Mouse (Mus musculus): ENCODE measurements at regions not wholly inside any gene's neighbourhood (a gene's known extent, or its start where the extent isn't known, plus 50 kb on each side); places are given as distances from the start of the nearest gene placed in this dataset.

GRCm38 (mm10) chr9:120874416-120874976 is 54.5 kb upstream of the Ctnnb1 start:
- H3K9ac ChIP-seq (ENCODE audit: low read depth, poor library complexity, severe bottlenecking): no peak overlapping the region
- H3K4me3 ChIP-seq (ENCODE audit: low read depth, low read length): no peak overlapping the region
- TF ChIP-seq EP300 (IDR thresholded peaks at IDR 0.05; ENCODE audit: insufficient read depth, low read depth, low read length) (no peak), CTCF (IDR thresholded peaks at IDR 0.05; ENCODE audit: low read depth, low read length) (no peak), POLR2A (IDR thresholded peaks at IDR 0.05; ENCODE audit: insufficient read depth, low read length) (no peak)
- no peaks in the 10 kb centered on the region for H3K27me3 ChIP-seq (ENCODE audit: control insufficient read depth, insufficient read depth, low read length, poor library complexity, severe bottlenecking)
- H3K36me3 ChIP-seq (ENCODE audit: control insufficient read depth, insufficient read depth, low read length, poor library complexity, severe bottlenecking): no peaks in the 10 kb centered on the region
- H3K4me1 ChIP-seq (ENCODE audit: control insufficient read depth, insufficient read depth, low read length): peaks cover under 1% of the 10 kb centered on the region
- H3K9me3 ChIP-seq (replicated peaks; ENCODE audit: control insufficient read depth, insufficient read depth, low read length, poor library complexity, severe bottlenecking): no peaks in the 10 kb centered on the region
- H3K27ac ChIP-seq (ENCODE audit: insufficient read depth, low read length): no peak overlapping the region

- Histone ChIP-seq H3K4me3 (ENCODE audit: low read depth, low read length) (no peak overlapping the region), H3K27me3 (ENCODE audit: control insufficient read depth, insufficient read depth, low read length, poor library complexity, severe bottlenecking) (no peaks in the 10 kb centered on the region), H3K4me1 (ENCODE audit: control insufficient read depth, insufficient read depth, low read length) (no peaks in the 10 kb centered on the region), H3K9me3 (replicated peaks; ENCODE audit: control insufficient read depth, insufficient read depth, low read length, poor library complexity, severe bottlenecking) (no peaks in the 10 kb centered on the region), H3K27ac (ENCODE audit: insufficient read depth, low read length) (no peak overlapping the region), H3K9ac (ENCODE audit: low read depth, poor library complexity, severe bottlenecking) (no peak overlapping the region), H3K36me3 (ENCODE audit: control insufficient read depth, insufficient read depth, low read length, poor library complexity, severe bottlenecking) (no peaks in the 10 kb centered on the region)
- TF ChIP-seq CTCF (IDR thresholded peaks at IDR 0.05; ENCODE audit: low read depth, low read length): no peak
- TF ChIP-seq EP300 (IDR thresholded peaks at IDR 0.05; ENCODE audit: insufficient read depth, low read depth, low read length): no peak
- no peak for TF ChIP-seq POLR2A (IDR thresholded peaks at IDR 0.05; ENCODE audit: insufficient read depth, low read length)
Observed at GRCm38 (mm10) chr9:120877101-120877500, 51.9 kb upstream of the Ctnnb1 start.

Measured in ES-Bruce4 (cell line).